Mouse (Mus musculus) stomach, postnatal 0 days (tissue): ENCODE measurements around the gene Cers6.

ENCODE experiments used
- CTCF ChIP-seq: IDR thresholded peaks from 2 replicates; pipeline ENCODE4 v1.5.1; 2016; ENCODE audit warnings: antibody characterized with exemption, low read depth, mild to moderate bottlenecking, moderate library complexity
- EP300 ChIP-seq: optimal IDR thresholded peaks from 2 replicates; pipeline ENCODE3; 2016; ENCODE audit warnings: antibody characterized with exemption

DNA sequence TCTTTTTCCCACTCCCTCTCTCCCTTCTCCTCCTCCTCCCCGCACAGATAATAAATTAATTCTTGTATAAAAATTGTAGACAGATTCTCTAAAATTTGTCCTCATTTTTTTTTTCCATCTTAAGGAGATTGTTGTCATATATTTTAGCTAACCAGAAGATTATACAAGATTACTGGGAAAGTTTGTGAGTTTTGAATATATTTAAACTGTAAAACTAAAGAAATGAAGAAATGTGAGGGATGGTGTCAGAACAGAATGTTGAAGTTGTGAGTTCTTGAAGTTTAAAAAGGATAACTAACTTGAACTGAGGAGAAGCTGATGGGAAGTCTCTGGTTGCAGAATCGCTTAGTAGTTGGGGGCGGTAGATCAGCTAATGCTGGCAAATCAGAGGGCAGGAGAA lies 76.6 kb downstream of the Cers6 start:
- no peak for TF ChIP-seq CTCF
- no peak for TF ChIP-seq EP300
